Mouse (Mus musculus) CH12.LX (cell line): Measurements from ENCODE around the gene BC003965. TPM values are rescaled to one million over a fixed set of nuclear protein-coding genes. Genes with fewer than 3 reads are reported as not detected.

Experiments
- DNase-seq: peaks from one replicate; pipeline ENCODE4 v3.0.0-alpha.2; 2013; ENCODE audit errors: extremely low read depth
- H3K27ac ChIP-seq: 2 replicates; pipeline ENCODE4 v1.5.1; 2012; ENCODE audit warnings: low read depth, mild to moderate bottlenecking, control low read depth, moderate library complexity; ENCODE audit not compliant: insufficient read depth
- H3K27me3 ChIP-seq: replicated peaks from 2 replicates; pipeline ENCODE3; 2012; ENCODE audit warnings: inconsistent platforms
- H3K36me3 ChIP-seq, 2 experiments: replicated peaks in 1 of 2; 2 replicates each; pipeline versions ENCODE3 to v1.6.1; 2012; ENCODE audit warnings: inconsistent platforms in 1 of 2, low read length in 1 of 2, mild to moderate bottlenecking in 1 of 2, mixed read lengths in 1 of 2, moderate library complexity in 1 of 2; ENCODE audit not compliant: control insufficient read depth in 1 of 2, insufficient read depth in 1 of 2
- H3K4me1 ChIP-seq, 2 experiments: 2 replicates each; pipeline ENCODE4 v1.6.1; 2012; ENCODE audit warnings: inconsistent platforms in 1 of 2, moderate library complexity in 1 of 2; ENCODE audit not compliant: insufficient read depth in 2 of 2, control insufficient read depth in 1 of 2
- H3K4me2 ChIP-seq: 2 replicates; pipeline ENCODE4 v1.6.1; 2012; ENCODE audit warnings: low read depth, mild to moderate bottlenecking, control low read depth; ENCODE audit not compliant: poor library complexity, insufficient read depth, severe bottlenecking
- H3K4me3 ChIP-seq, 3 experiments: fragments of 150-350 bp in 1 of 3; sonication (generic) in 1 of 3; replicated peaks in 1 of 3; 2 replicates each; pipeline versions ENCODE3 to v1.5.1; 2011 to 2012; ENCODE audit warnings: low read depth in 2 of 3, low read length in 2 of 3, mild to moderate bottlenecking in 2 of 3, moderate library complexity in 2 of 3, control low read depth in 1 of 3, improper control_type of control experiment in 1 of 3, inconsistent platforms in 1 of 3, mixed read lengths in 1 of 3; ENCODE audit not compliant: poor library complexity in 1 of 3
- H3K79me2 ChIP-seq: replicated peaks from 2 replicates; pipeline ENCODE4 v1.6.1; 2012; ENCODE audit warnings: mild to moderate bottlenecking, moderate library complexity; ENCODE audit not compliant: control insufficient read depth, poor library complexity, insufficient read depth, severe bottlenecking; ENCODE audit errors: extremely low read depth
- H3K9ac ChIP-seq: 2 replicates; pipeline ENCODE4 v1.6.1; 2012; ENCODE audit warnings: low read depth, mild to moderate bottlenecking, control low read depth, moderate library complexity; ENCODE audit not compliant: insufficient read depth
- H3K9me3 ChIP-seq: replicated peaks from 2 replicates; pipeline ENCODE3; 2012; ENCODE audit warnings: low read length, inconsistent platforms, mixed read lengths
- BHLHE40 ChIP-seq: IDR thresholded peaks from 2 replicates; pipeline ENCODE4 v1.6.1; 2011; ENCODE audit warnings: mild to moderate bottlenecking, low read depth, low read length, improper control_type of control experiment
- CHD1 ChIP-seq: IDR thresholded peaks from 2 replicates; pipeline ENCODE4 v1.6.1; 2012; ENCODE audit warnings: low read depth, low read length, improper control_type of control experiment, inconsistent platforms
- E2F4 ChIP-seq: IDR thresholded peaks from 2 replicates; pipeline ENCODE4 v1.6.1; 2011; ENCODE audit warnings: low read depth, low read length, improper control_type of control experiment; ENCODE audit not compliant: insufficient replicate concordance
- ELF1 ChIP-seq: IDR thresholded peaks from 2 replicates; pipeline ENCODE4 v1.6.1; 2014; ENCODE audit warnings: low read depth, mild to moderate bottlenecking, inconsistent platforms, low read length, improper control_type of control experiment
- JUN ChIP-seq: IDR thresholded peaks from 2 replicates; pipeline ENCODE4 v1.6.1; 2011; ENCODE audit warnings: low read depth, mild to moderate bottlenecking, low read length, improper control_type of control experiment, moderate library complexity; ENCODE audit not compliant: insufficient read depth
- MAFK ChIP-seq: IDR thresholded peaks from 2 replicates; pipeline ENCODE4 v1.6.1; 2011; ENCODE audit warnings: low read length, improper control_type of control experiment; ENCODE audit not compliant: insufficient replicate concordance
- MXI1 ChIP-seq: IDR thresholded peaks from 2 replicates; pipeline ENCODE4 v1.6.1; 2011; ENCODE audit warnings: mild to moderate bottlenecking, low read depth, low read length, improper control_type of control experiment
- NELFE ChIP-seq: IDR thresholded peaks from 2 replicates; pipeline ENCODE4 v1.6.1; 2011; ENCODE audit warnings: low read depth, low read length, improper control_type of control experiment
- NRF1 ChIP-seq: IDR thresholded peaks from 2 replicates; pipeline ENCODE4 v1.6.1; 2014; ENCODE audit warnings: low read depth, mild to moderate bottlenecking, inconsistent platforms, low read length, improper control_type of control experiment, moderate library complexity
- SIN3A ChIP-seq: IDR thresholded peaks from 2 replicates; pipeline ENCODE4 v1.6.1; 2012; ENCODE audit warnings: low read length, improper control_type of control experiment, inconsistent platforms
- TCF12 ChIP-seq: IDR thresholded peaks from 2 replicates; pipeline ENCODE4 v1.6.1; 2014; ENCODE audit warnings: low read depth, mild to moderate bottlenecking, inconsistent platforms, low read length, improper control_type of control experiment
- UBTF ChIP-seq: IDR thresholded peaks from 2 replicates; pipeline ENCODE4 v1.6.1; 2012; ENCODE audit warnings: low read depth, mild to moderate bottlenecking, inconsistent platforms, low read length, improper control_type of control experiment, moderate library complexity
- USF2 ChIP-seq: conservative IDR thresholded peaks from 2 replicates; pipeline ENCODE4 v1.6.1; 2011; ENCODE audit warnings: low read depth, low read length, improper control_type of control experiment
- ZKSCAN1 ChIP-seq: IDR thresholded peaks from 2 replicates; pipeline ENCODE4 v1.6.1; 2012; ENCODE audit warnings: low read depth, inconsistent platforms, low read length, improper control_type of control experiment, borderline replicate concordance
- ZNF384 ChIP-seq: IDR thresholded peaks from 2 replicates; pipeline ENCODE4 v1.6.1; 2012; ENCODE audit warnings: low read depth, low read length, improper control_type of control experiment, inconsistent platforms
- dilution Hi-C: fragments of 300-500 bp; cut with MboI; formaldehyde crosslinking; loops from 2 replicates; pipeline ENCODE4 v1.14.3; 2020; ENCODE audit warnings: low sequenced_read_pairs; ENCODE audit not compliant: extremely low pct_unique_long_range_greater_than_20kb, extremely low pct_ligation_motif_present
- in situ Hi-C: fragments of 300-500 bp; cut with MboI; formaldehyde crosslinking; loops from 3 replicates; pipeline ENCODE4 v1.14.3; 2019; ENCODE audit warnings: low sequenced_read_pairs, low pct_ligation_motif_present, low pct_unique_long_range_greater_than_20kb, mixed read lengths
- polyA plus RNA-seq: library from polyadenylated mRNA; unstranded; fragments of >175 nt; gene quantifications from 2 replicates; pipeline ENCODE4 v1.2.1, GENCODE M21; 2012; ENCODE audit warnings: low read depth; ENCODE audit not compliant: insufficient read length
- total RNA-seq, 2 experiments: library from RNA; depleted of rRNA; stranded (reverse); fragments of 300-350 nt in 1 of 2; fragments of >200 nt in 1 of 2; gene quantifications; 2 replicates each; pipeline ENCODE4 v1.2.3; 2012 to 2014

BC003965 gene
- total and polyA plus RNA-seq, 3 experiments: 18.7 to 24.9 (median 24.7) TPM

- no peak overlapping the region; the same call in 1 of the 2 replicates for H3K27ac ChIP-seq
- H3K79me2 ChIP-seq: peaks cover 24% of the 10 kb centered on the region
- peak overlapping the region; percentile 71 for H3K9ac ChIP-seq
- dilution Hi-C loops: no loop called here
- in situ Hi-C loops: loop anchor here (10.0 kb wide), 1 partner anchor 90 kb away; the partner anchor contains the start of gene Ube2i
- peaks cover 17% of the 10 kb centered on the region for H3K27me3 ChIP-seq
- no peaks in the 10 kb centered on the region for H3K9me3 ChIP-seq
- DNase-seq: no peak
- H3K4me2 ChIP-seq: peak overlapping the region; percentile 95
- peaks cover 4 to 42% of the 10 kb centered on the region in 2 experiments; a peak in 3 of 4 replicates for H3K4me1 ChIP-seq
- peak overlapping the region; percentile 88 to 94 (median 89) for H3K4me3 ChIP-seq
- H3K36me3 ChIP-seq: peaks cover 0 to 18% of the 10 kb centered on the region in 2 experiments
- TF ChIP-seq MXI1 (no peak), NRF1 (peak; percentile 45; the same call in 1 of the 2 replicates), TCF12 (no peak), ELF1 (no peak)
Observed at GRCm38 (mm10) chr17:25184961-25185360, 607 bp downstream of the BC003965 start.

- no peak for DNase-seq
- H3K4me2 ChIP-seq: peak overlapping the region; percentile 41; the same call in 1 of the 2 replicates
- H3K9ac ChIP-seq: peak overlapping the region; percentile 91
- no peaks in the 10 kb centered on the region for H3K9me3 ChIP-seq
- peaks cover 4 to 44% of the 10 kb centered on the region in 2 experiments; a peak in 3 of 4 replicates for H3K4me1 ChIP-seq
- peaks cover 9 to 42% of the 10 kb centered on the region in 2 experiments for H3K36me3 ChIP-seq
- dilution Hi-C loops: no loop called here
- TF ChIP-seq NELFE (no peak), E2F4 (no peak), JUN (no peak), MXI1 (no peak), ZNF384 (no peak), ZKSCAN1 (no peak), UBTF (no peak), SIN3A (no peak), MAFK (no peak), CHD1 (no peak), BHLHE40 (no peak), USF2 (no peak)
- no peaks in the 10 kb centered on the region for H3K27me3 ChIP-seq
- no peak overlapping the region for H3K27ac ChIP-seq
- in situ Hi-C loops: loop anchor here (10.0 kb wide), 1 partner anchor 87 kb away; the partner anchor contains the start of gene Ube2i
- peak overlapping the region; percentile 41 to 91 (median 82) for H3K4me3 ChIP-seq
- peaks cover 26% of the 10 kb centered on the region for H3K79me2 ChIP-seq
Observed at GRCm38 (mm10) chr17:25187784-25188149, 3.4 kb downstream of the BC003965 start.
